Mouse (Mus musculus): ENCODE results near the gene Kcnh7. TPM values are rescaled to one million over a fixed set of nuclear protein-coding genes. Genes with fewer than 3 reads are reported as not detected.

The Kcnh7 gene
- polyA plus RNA-seq, 1 experiment from 2014 or later: 0.16 TPM

- Histone ChIP-seq H3K4me1 (replicated peaks; ENCODE audit: control insufficient read depth, insufficient read depth) (no peaks in the 10 kb centered on the region), H3K27ac (replicated peaks) (no peak overlapping the region), H3K4me3 (ENCODE audit: low read depth, low read length) (no peak overlapping the region), H3K9me3 (ENCODE audit: control insufficient read depth, low read length) (no peaks in the 10 kb centered on the region), H3K36me3 (ENCODE audit: control insufficient read depth, insufficient read depth, low read length) (no peaks in the 10 kb centered on the region), H3K4me2 (replicated peaks; ENCODE audit: low read depth) (no peak overlapping the region), H3K27me3 (ENCODE audit: control insufficient read depth, insufficient read depth, low read length) (no peaks in the 10 kb centered on the region), H3K9ac (ENCODE audit: low read length) (no peak overlapping the region)
- 83% methylated on average over 1 of the region's 1 CpGs for WGBS
- DNase-seq (ENCODE audit: low spot score) (no peak), ATAC-seq (ENCODE audit: low FRiP score, low TSS enrichment) (no peak)
- no peak for TF ChIP-seq EP300 (optimal IDR thresholded peaks at IDR 0.05)
- no peak for TF ChIP-seq CTCF (IDR thresholded peaks at IDR 0.05; ENCODE audit: low read depth)
These were observed 474.5 kb downstream of the Kcnh7 start for GRCm38 (mm10) chr2:62709633-62710032.

DNA sequence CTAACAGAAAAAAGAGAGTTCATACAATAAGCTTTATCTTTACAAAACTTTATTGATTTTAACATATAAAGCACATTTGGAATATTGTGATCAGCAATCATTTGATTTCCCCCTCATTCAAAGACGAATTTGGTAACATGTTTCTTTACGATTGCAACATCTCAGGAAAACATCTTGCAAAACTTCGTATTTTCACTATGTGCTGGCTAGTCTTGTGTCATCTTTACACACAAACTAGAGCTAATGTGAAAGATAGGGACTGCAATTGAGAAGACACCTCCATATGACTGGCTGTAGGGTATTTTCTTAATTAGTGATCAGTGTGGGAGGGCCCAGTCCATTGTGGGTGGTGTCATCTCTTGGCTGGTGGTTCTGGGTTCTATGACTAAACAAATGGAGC, 477.8 kb downstream of the Kcnh7 start:
- no peaks in the 10 kb centered on the region for H3K36me3 ChIP-seq (ENCODE audit: control insufficient read depth, insufficient read depth, low read length)
- WGBS: 87% methylated on average over 3 of the region's 3 CpGs
- H3K4me2 ChIP-seq (replicated peaks; ENCODE audit: low read depth): no peak overlapping the region
- no peak overlapping the region for H3K9ac ChIP-seq (ENCODE audit: low read length)
- H3K27me3 ChIP-seq (ENCODE audit: control insufficient read depth, insufficient read depth, low read length): no peaks in the 10 kb centered on the region
- no peak overlapping the region for H3K4me3 ChIP-seq (ENCODE audit: low read depth, low read length)
- no peaks in the 10 kb centered on the region for H3K4me1 ChIP-seq (replicated peaks; ENCODE audit: control insufficient read depth, insufficient read depth)
- no peaks in the 10 kb centered on the region for H3K9me3 ChIP-seq (ENCODE audit: control insufficient read depth, low read length)
- no peak overlapping the region for H3K27ac ChIP-seq (replicated peaks)
- ATAC-seq (ENCODE audit: low FRiP score, low TSS enrichment): no peak
- no peak for TF ChIP-seq CTCF (IDR thresholded peaks at IDR 0.05; ENCODE audit: low read depth)
- no peak for DNase-seq (ENCODE audit: low spot score)

- no peak for TF ChIP-seq CTCF (IDR thresholded peaks at IDR 0.05; ENCODE audit: low read depth)
- TF ChIP-seq EP300 (optimal IDR thresholded peaks at IDR 0.05): no peak
- no peaks in the 10 kb centered on the region for H3K36me3 ChIP-seq (ENCODE audit: control insufficient read depth, insufficient read depth, low read length)
- no peak overlapping the region for H3K27ac ChIP-seq (replicated peaks)
- no peak for ATAC-seq (ENCODE audit: low FRiP score, low TSS enrichment)
- no peak overlapping the region for H3K4me3 ChIP-seq (ENCODE audit: low read depth, low read length)
- no peaks in the 10 kb centered on the region for H3K27me3 ChIP-seq (ENCODE audit: control insufficient read depth, insufficient read depth, low read length)
- no peak for DNase-seq (ENCODE audit: low spot score)
- no peak overlapping the region for H3K4me2 ChIP-seq (replicated peaks; ENCODE audit: low read depth)
- no peak overlapping the region for H3K9ac ChIP-seq (ENCODE audit: low read length)
- H3K4me1 ChIP-seq (replicated peaks; ENCODE audit: control insufficient read depth, insufficient read depth): no peaks in the 10 kb centered on the region
- no peaks in the 10 kb centered on the region for H3K9me3 ChIP-seq (ENCODE audit: control insufficient read depth, low read length)
- whole genome bisulfite sequencing: 68% methylated on average over 6 of the region's 6 CpGs
These were observed 498.2 kb downstream of the Kcnh7 start for GRCm38 (mm10) chr2:62685934-62686333.

DNA sequence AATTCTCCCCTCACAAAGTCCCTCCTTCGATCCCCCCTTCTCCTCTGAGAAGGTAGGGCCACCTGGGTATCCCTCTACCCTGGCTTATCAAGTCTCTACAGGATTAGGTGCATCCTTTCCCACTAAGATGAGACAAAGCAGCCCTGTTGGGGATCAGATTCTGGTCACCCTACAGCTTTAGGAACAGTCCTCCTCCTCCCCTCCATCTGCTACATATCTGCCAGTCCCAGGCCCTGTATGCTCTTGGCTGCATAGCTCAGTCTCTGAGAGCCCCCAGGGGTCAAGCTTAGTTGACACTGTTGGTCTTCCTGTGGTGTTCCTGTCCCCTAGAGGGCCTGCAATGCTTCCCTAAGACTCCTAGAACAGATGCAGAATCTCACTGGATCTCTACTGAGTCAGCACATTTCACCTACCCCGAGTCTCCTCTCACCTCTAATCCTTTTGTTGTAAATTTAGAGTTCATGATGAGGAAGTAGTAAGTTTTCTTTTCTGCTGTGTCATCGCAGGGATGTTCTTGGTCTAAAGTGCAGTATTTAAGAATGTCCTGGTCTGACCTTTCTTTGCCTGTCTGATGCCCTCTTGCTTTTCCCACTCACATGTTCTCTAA, 499.0 kb downstream of the Kcnh7 start:
- H3K27me3 ChIP-seq (ENCODE audit: control insufficient read depth, insufficient read depth, low read length): no peaks in the 10 kb centered on the region
- H3K4me1 ChIP-seq (replicated peaks; ENCODE audit: control insufficient read depth, insufficient read depth): no peaks in the 10 kb centered on the region
- no peaks in the 10 kb centered on the region for H3K9me3 ChIP-seq (ENCODE audit: control insufficient read depth, low read length)
- no peaks in the 10 kb centered on the region for H3K36me3 ChIP-seq (ENCODE audit: control insufficient read depth, insufficient read depth, low read length)
- WGBS: 45% methylated on average over 3 of the region's 3 CpGs
- no peak overlapping the region for H3K9ac ChIP-seq (ENCODE audit: low read length)
- H3K4me2 ChIP-seq (replicated peaks; ENCODE audit: low read depth): no peak overlapping the region
- no peak for ATAC-seq (ENCODE audit: low FRiP score, low TSS enrichment)
- no peak overlapping the region for H3K4me3 ChIP-seq (ENCODE audit: low read depth, low read length)
- DNase-seq (ENCODE audit: low spot score): no peak
- H3K27ac ChIP-seq (replicated peaks): no peak overlapping the region
- TF ChIP-seq CTCF (IDR thresholded peaks at IDR 0.05; ENCODE audit: low read depth) (no peak), EP300 (optimal IDR thresholded peaks at IDR 0.05) (no peak)

DNA sequence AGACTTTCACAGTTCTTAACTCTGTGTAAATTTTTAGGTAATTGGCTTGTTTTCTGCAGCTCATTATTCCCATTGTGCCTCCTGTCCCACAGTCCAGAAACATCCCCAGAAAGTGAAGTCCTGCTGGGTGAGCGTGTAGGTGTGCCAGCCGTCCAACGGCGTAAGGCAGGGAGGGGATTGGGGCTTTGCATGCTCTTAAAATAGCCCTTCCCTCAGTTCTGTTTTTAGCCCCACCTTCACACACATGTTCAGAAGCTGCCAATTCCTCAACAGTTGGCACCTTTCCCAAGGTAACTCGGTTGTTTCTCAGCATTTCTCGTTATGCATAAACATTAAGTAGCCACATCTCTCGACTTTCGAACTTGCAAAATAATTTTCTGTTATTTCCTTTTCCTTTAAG, 502.4 kb downstream of the Kcnh7 start:
- no peak for TF ChIP-seq CTCF (IDR thresholded peaks at IDR 0.05; ENCODE audit: low read depth)
- no peak for TF ChIP-seq EP300 (optimal IDR thresholded peaks at IDR 0.05)

GRCm38 (mm10) chr2:62672788-62673187, 511.3 kb downstream of the Kcnh7 start:
- H3K36me3 ChIP-seq (ENCODE audit: control insufficient read depth, insufficient read depth, low read length): no peaks in the 10 kb centered on the region
- no peak overlapping the region for H3K4me2 ChIP-seq (replicated peaks; ENCODE audit: low read depth)
- TF ChIP-seq CTCF (IDR thresholded peaks at IDR 0.05; ENCODE audit: low read depth) (no peak), EP300 (optimal IDR thresholded peaks at IDR 0.05) (no peak)
- 87% methylated on average over 5 of the region's 5 CpGs for WGBS
- ATAC-seq (ENCODE audit: low FRiP score, low TSS enrichment) (no peak), DNase-seq (ENCODE audit: low spot score) (no peak)
- H3K27me3 ChIP-seq (ENCODE audit: control insufficient read depth, insufficient read depth, low read length): no peaks in the 10 kb centered on the region
- no peak overlapping the region for H3K9ac ChIP-seq (ENCODE audit: low read length)
- no peak overlapping the region for H3K4me3 ChIP-seq (ENCODE audit: low read depth, low read length)
- no peak overlapping the region for H3K27ac ChIP-seq (replicated peaks)
- no peaks in the 10 kb centered on the region for H3K4me1 ChIP-seq (replicated peaks; ENCODE audit: control insufficient read depth, insufficient read depth)
- H3K9me3 ChIP-seq (ENCODE audit: control insufficient read depth, low read length): no peaks in the 10 kb centered on the region

More for the DNA sequence above, 502.4 kb downstream of the Kcnh7 start:
- no peaks in the 10 kb centered on the region for H3K9me3 ChIP-seq (ENCODE audit: control insufficient read depth, low read length)
- no peak for ATAC-seq (ENCODE audit: low FRiP score, low TSS enrichment)
- no peak overlapping the region for H3K4me3 ChIP-seq (ENCODE audit: low read depth, low read length)
- DNase-seq (ENCODE audit: low spot score): no peak
- WGBS: 72% methylated on average over 8 of the region's 8 CpGs
- H3K27me3 ChIP-seq (ENCODE audit: control insufficient read depth, insufficient read depth, low read length): no peaks in the 10 kb centered on the region
- no peaks in the 10 kb centered on the region for H3K36me3 ChIP-seq (ENCODE audit: control insufficient read depth, insufficient read depth, low read length)
- H3K4me2 ChIP-seq (replicated peaks; ENCODE audit: low read depth): no peak overlapping the region
- no peak overlapping the region for H3K27ac ChIP-seq (replicated peaks)
- no peaks in the 10 kb centered on the region for H3K4me1 ChIP-seq (replicated peaks; ENCODE audit: control insufficient read depth, insufficient read depth)
- H3K9ac ChIP-seq (ENCODE audit: low read length): no peak overlapping the region

Measured in stomach, postnatal 0 days (tissue).